Mouse (Mus musculus): ENCODE data around the gene Cd177.

DNA sequence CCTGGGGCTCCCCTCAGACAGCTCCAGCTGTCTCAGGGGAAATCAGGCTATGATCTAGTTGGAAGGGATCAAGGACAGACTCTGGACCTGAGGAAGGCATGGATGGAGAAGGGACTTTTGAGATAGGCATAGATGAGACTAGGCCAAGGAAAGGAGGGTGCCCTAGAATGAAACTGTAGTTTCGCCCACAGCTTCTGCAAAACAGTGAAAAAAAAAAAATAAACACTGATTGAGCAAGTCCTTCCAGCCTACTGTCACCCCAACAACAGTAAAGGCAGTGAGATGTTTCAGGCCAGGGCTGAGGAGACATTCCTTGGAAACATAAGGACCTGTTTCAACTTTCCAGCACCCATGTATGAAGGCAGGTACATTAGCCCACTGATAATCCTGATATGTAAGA, 1.6 kb downstream of the Cd177 start:
- no peak for TF ChIP-seq POLR2A (IDR thresholded peaks at IDR 0.05; ENCODE audit: extremely low read depth, insufficient read depth, low read length)
- TF ChIP-seq CTCF (IDR thresholded peaks at IDR 0.05; ENCODE audit: extremely low read depth, insufficient read depth, low read length), result no peak
